Mouse (Mus musculus): ENCODE data around the gene Nfasc.

- TF ChIP-seq CTCF (IDR thresholded peaks at IDR 0.05; ENCODE audit: low read depth, low read length) = no peak
- no peak for TF ChIP-seq POLR2A (IDR thresholded peaks at IDR 0.05; ENCODE audit: borderline replicate concordance, low read depth, low read length)
Observed at GRCm38 (mm10) chr1:132741175-132741997, at the start of gene Nfasc.
